Mouse (Mus musculus) hindbrain, postnatal 0 days (tissue): Measurements from ENCODE around the gene C5ar1. TPM values are rescaled to one million over a fixed set of nuclear protein-coding genes. Genes with fewer than 3 reads are reported as not detected.
"Not testable (repeated sequence)": the region's sequence is repeated elsewhere in the genome, so short reads cannot be mapped to it uniquely, and the experiment has no call there.

ENCODE experiments used
- ATAC-seq: fragments of 200-750 bp; cut with Nextera tagmentation; 2 replicates; pipeline ENCODE4 v1.8.0; 2017; ENCODE audit warnings: mild to moderate bottlenecking, moderate TSS enrichment, moderate library complexity
- DNase-seq: peaks from one replicate; pipeline ENCODE4 v3.0.0-alpha.2; 2015; ENCODE audit warnings: low spot score
- H3K27ac ChIP-seq: fragments of 300-500 bp; sonication (generic); 2 replicates; pipeline ENCODE4 v1.5.1; 2014; ENCODE audit warnings: mild to moderate bottlenecking
- H3K27me3 ChIP-seq: fragments of 300-500 bp; sonication (generic); 2 replicates; pipeline ENCODE4 v1.6.1; 2014; ENCODE audit warnings: low read length, mixed read lengths; ENCODE audit not compliant: insufficient read depth
- H3K36me3 ChIP-seq: fragments of 300-500 bp; sonication (generic); 2 replicates; pipeline ENCODE4 v1.6.1; 2014; ENCODE audit warnings: low read length, mixed read lengths; ENCODE audit not compliant: insufficient read depth
- H3K4me1 ChIP-seq: fragments of 300-500 bp; sonication (generic); 2 replicates; pipeline ENCODE4 v1.6.1; 2014; ENCODE audit warnings: antibody characterized with exemption, low read length, mixed read lengths; ENCODE audit not compliant: insufficient read depth
- H3K4me2 ChIP-seq: fragments of 300-500 bp; sonication (generic); 2 replicates; pipeline ENCODE4 v1.6.1; 2014; ENCODE audit warnings: low read depth, mild to moderate bottlenecking, low read length, moderate library complexity, mixed read lengths
- H3K4me3 ChIP-seq: fragments of 300-500 bp; sonication (generic); 2 replicates; pipeline ENCODE4 v1.5.1; 2014; ENCODE audit warnings: low read length
- H3K9ac ChIP-seq: fragments of 300-500 bp; sonication (generic); replicated peaks from 2 replicates; pipeline ENCODE4 v1.6.1; 2014; ENCODE audit warnings: mild to moderate bottlenecking, low read length, moderate library complexity, mixed read lengths
- H3K9me3 ChIP-seq: fragments of 300-500 bp; sonication (generic); 2 replicates; pipeline ENCODE4 v1.6.1; 2016; ENCODE audit warnings: low read length, mixed read lengths
- CTCF ChIP-seq: IDR thresholded peaks from 2 replicates; pipeline ENCODE4 v1.5.1; 2016; ENCODE audit warnings: antibody characterized with exemption, control low read depth, low read depth
- WGBS: fragments of 180-500 bp; shearing (Covaris S2); extraction: QIAGEN DNeasy Blood & Tissue Kit; methylation state at CpG from one replicate; pipeline ENCODE4 v1.1.7; 2014; 5-methylcytosine and 5-hydroxymethylcytosine counted together
- polyA plus RNA-seq: library from polyadenylated mRNA; unstranded; fragments of >200 nt; fragmentation: Nextera tagmentation; extraction: Ambion mirVana; gene quantifications from 2 replicates; pipeline ENCODE4 v1.2.1, GENCODE M21; 2015
- total RNA-seq: library from RNA; depleted of rRNA; stranded (reverse); fragments of >200 nt; gene quantifications from 2 replicates; pipeline ENCODE4 v1.2.3, GENCODE M21; 2014

C5ar1 gene
- total and polyA plus RNA-seq, 2 experiments from 2014 or later, result 1.5 to 1.9 TPM

DNA sequence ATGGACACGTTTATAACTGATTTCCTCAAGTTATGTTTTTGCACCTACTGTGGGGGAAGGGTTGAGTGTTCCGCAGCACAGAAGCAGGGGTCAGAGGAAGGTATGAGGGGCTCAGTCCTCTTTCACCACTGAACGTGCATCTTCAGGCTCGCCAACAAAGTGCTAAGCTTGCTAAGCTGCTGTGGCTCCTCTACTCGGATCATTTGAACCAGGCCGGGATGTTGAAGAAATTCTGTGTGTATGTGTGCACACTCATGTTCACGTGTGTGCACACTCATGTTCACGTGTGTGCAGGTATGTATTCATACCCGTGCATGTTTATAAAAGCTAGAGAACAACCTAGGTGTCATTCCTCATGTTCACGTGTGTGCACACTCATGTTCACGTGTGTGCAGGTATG lies 6.5 kb upstream of the C5ar1 start:
- Histone ChIP-seq H3K4me1 (peaks cover 1% of the 10 kb centered on the region; the same call in 1 of the 2 replicates), H3K27me3 (no peaks in the 10 kb centered on the region), H3K36me3 (no peaks in the 10 kb centered on the region), H3K9ac (no peak overlapping the region), H3K27ac (no peak overlapping the region), H3K4me3 (no peak overlapping the region), H3K4me2 (no peak overlapping the region), H3K9me3 (no peaks in the 10 kb centered on the region)
- 87% methylated on average over 11 of the region's 11 CpGs for WGBS
- TF ChIP-seq CTCF, result no peak
- ATAC-seq (no peak), DNase-seq (no peak)

- Histone ChIP-seq H3K27me3 (no peaks in the 10 kb centered on the region), H3K4me1 (no peaks in the 10 kb centered on the region), H3K27ac (no peak overlapping the region), H3K4me3 (no peak overlapping the region), H3K9me3 (no peaks in the 10 kb centered on the region), H3K36me3 (no peaks in the 10 kb centered on the region), H3K9ac (no peak overlapping the region), H3K4me2 (no peak overlapping the region)
- WGBS, result 83% methylated on average over 5 of the region's 5 CpGs
- no peak for DNase-seq
- no peak for ATAC-seq
- TF ChIP-seq CTCF, result no peak
Observed at GRCm38 (mm10) chr7:16263843-16264242, 4.5 kb upstream of the C5ar1 start.

- Histone ChIP-seq H3K27me3 (no peaks in the 10 kb centered on the region), H3K9me3 (no peaks in the 10 kb centered on the region), H3K9ac (no peak overlapping the region), H3K4me3 (no peak overlapping the region), H3K4me1 (no peaks in the 10 kb centered on the region), H3K4me2 (no peak overlapping the region), H3K27ac (no peak overlapping the region), H3K36me3 (no peaks in the 10 kb centered on the region)
- peak; percentile 86 for DNase-seq
- TF ChIP-seq CTCF, result peak; percentile 81
- peak; percentile 52; the same call in 1 of the 2 replicates for ATAC-seq
- 31% methylated on average over 8 of the region's 8 CpGs for WGBS
Observed at GRCm38 (mm10) chr7:16263015-16263787, 3.9 kb upstream of the C5ar1 start.

DNA sequence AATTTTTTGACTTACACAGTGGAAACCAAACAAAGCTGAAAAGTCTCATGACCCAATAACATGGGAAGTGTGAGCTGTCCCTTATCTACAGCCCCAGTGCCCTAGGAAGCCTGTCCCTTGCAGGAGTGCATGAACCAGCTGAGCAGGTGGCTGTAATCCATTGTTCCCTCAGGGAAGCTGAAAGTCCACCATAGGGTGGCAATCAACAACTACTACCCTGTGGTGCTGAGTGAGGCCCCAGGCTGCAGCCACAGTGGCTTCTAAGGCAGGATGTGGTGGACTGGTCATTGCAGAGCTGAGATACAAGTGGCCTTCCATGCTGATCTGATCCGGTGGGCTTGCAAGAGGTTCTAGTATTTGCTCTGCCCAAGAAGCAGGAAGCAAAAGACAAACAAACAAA lies 1.8 kb upstream of the C5ar1 start:
- WGBS, result 84% methylated on average over 1 of the region's 1 CpGs
- ATAC-seq, result no peak
- no peak overlapping the region for H3K27ac ChIP-seq
- no peak for TF ChIP-seq CTCF
- H3K4me2 ChIP-seq, result no peak overlapping the region
- no peaks in the 10 kb centered on the region for H3K36me3 ChIP-seq
- H3K9ac ChIP-seq, result no peak overlapping the region
- no peaks in the 10 kb centered on the region for H3K9me3 ChIP-seq
- DNase-seq, result no peak
- H3K27me3 ChIP-seq, result no peaks in the 10 kb centered on the region
- no peaks in the 10 kb centered on the region for H3K4me1 ChIP-seq
- H3K4me3 ChIP-seq, result no peak overlapping the region

GRCm38 (mm10) chr7:16257830-16258229 lies 1.5 kb downstream of the C5ar1 start:
- Histone ChIP-seq H3K9me3 (no peaks in the 10 kb centered on the region), H3K27ac (no peak overlapping the region), H3K36me3 (no peaks in the 10 kb centered on the region), H3K27me3 (no peaks in the 10 kb centered on the region), H3K9ac (no peak overlapping the region), H3K4me1 (no peaks in the 10 kb centered on the region), H3K4me3 (no peak overlapping the region), H3K4me2 (no peak overlapping the region)
- ATAC-seq (no peak), DNase-seq (no peak)
- 87% methylated on average over 11 of the region's 11 CpGs for WGBS
- no peak for TF ChIP-seq CTCF

DNA sequence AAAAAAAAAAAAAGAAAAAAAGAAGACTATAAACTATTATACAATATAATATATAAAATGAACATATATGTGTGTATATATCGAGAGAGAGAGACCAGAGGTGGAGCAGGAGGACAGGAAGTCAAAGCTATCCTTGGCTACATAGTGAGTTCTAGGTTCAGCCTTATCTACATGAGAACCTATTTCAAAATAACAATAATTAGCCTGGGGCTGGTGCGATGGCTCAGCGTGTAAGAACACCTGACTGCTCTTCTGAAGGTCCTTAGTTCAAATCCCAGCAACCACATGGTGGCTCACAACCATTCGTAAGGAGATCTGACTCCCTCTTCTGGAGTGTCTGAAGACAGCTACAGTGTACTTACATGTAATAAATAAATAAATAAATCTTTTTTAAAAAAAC lies 3.4 kb downstream of the C5ar1 start:
- H3K36me3 ChIP-seq, H3K9ac ChIP-seq, H3K4me2 ChIP-seq, H3K27ac ChIP-seq, ATAC-seq, H3K4me1 ChIP-seq, DNase-seq, H3K4me3 ChIP-seq, H3K9me3 ChIP-seq, H3K27me3 ChIP-seq: not testable (repeated sequence)
- 84% methylated on average over 4 of the region's 4 CpGs for WGBS

GRCm38 (mm10) chr7:16254195-16254594 lies 5.1 kb downstream of the C5ar1 start:
- ATAC-seq, result no peak

More at GRCm38 (mm10) chr7:16254195-16254594, 5.1 kb downstream of the C5ar1 start:
- 68% methylated on average over 4 of the region's 4 CpGs for WGBS
- Histone ChIP-seq H3K27me3 (no peaks in the 10 kb centered on the region), H3K9ac (no peak overlapping the region), H3K27ac (no peak overlapping the region), H3K9me3 (no peaks in the 10 kb centered on the region), H3K4me3 (no peak overlapping the region), H3K36me3 (no peaks in the 10 kb centered on the region), H3K4me1 (no peaks in the 10 kb centered on the region), H3K4me2 (no peak overlapping the region)
- no peak for TF ChIP-seq CTCF
- no peak for DNase-seq
